Mouse (Mus musculus) layer of hippocampus, adult 2 months (tissue): ENCODE data around the gene Fubp3. TPM values are rescaled to one million over a fixed set of nuclear protein-coding genes. Genes with fewer than 3 reads are reported as not detected.
"Not testable (repeated sequence)": the region's sequence is repeated elsewhere in the genome, so short reads cannot be mapped to it uniquely, and the experiment has no call there.

ENCODE experiments used
- DNase-seq, 2 experiments: peaks; one replicate each; pipeline ENCODE4 v3.0.0; 2022; ENCODE audit warnings: low spot score in 2 of 2
- H3K27ac ChIP-seq: fragments of 200-600 bp; 2 replicates; pipeline ENCODE4 v1.8.1; 2022
- H3K4me3 ChIP-seq: fragments of 200-600 bp; 2 replicates; pipeline ENCODE4 v1.8.1; 2022; ENCODE audit warnings: mild to moderate bottlenecking
- CTCF ChIP-seq: fragments of 200-600 bp; conservative IDR thresholded peaks from 2 replicates; pipeline ENCODE4 v1.8.1; 2022; ENCODE audit warnings: antibody characterized with exemption, mild to moderate bottlenecking, moderate library complexity
- long read RNA-seq, 2 experiments: library from polyadenylated mRNA; stranded (forward); transcript quantifications; one replicate each; pipeline ENCODE4 v2.0.0; 2021; ENCODE audit warnings: borderline mapping rate in 2 of 2
- total RNA-seq, 2 experiments: library from RNA; stranded (reverse); gene quantifications; 2 replicates each; pipeline ENCODE4 v1.2.3; 2021

Gene Fubp3
- 10 to 100 TPM; 41.3 to 42.1 TPM for total RNA-seq
- long read RNA-seq, experiment 1, transcript Fubp3-202 (19 exons, 3,268 nt): major isoform, 7 of 31 reads
- long read RNA-seq, experiment 1, partial matches to known transcripts: 10 of 31 reads
- long read RNA-seq, experiment 1, other reads (novel, unspliced or antisense): 11 of 31 reads
- long read RNA-seq, experiment 2, transcript Fubp3-202 (19 exons, 3,268 nt): major isoform, 7 of 58 reads
- long read RNA-seq, experiment 2, partial matches to known transcripts: 23 of 58 reads
- long read RNA-seq, experiment 2, other reads (novel, unspliced or antisense): 24 of 58 reads

DNA sequence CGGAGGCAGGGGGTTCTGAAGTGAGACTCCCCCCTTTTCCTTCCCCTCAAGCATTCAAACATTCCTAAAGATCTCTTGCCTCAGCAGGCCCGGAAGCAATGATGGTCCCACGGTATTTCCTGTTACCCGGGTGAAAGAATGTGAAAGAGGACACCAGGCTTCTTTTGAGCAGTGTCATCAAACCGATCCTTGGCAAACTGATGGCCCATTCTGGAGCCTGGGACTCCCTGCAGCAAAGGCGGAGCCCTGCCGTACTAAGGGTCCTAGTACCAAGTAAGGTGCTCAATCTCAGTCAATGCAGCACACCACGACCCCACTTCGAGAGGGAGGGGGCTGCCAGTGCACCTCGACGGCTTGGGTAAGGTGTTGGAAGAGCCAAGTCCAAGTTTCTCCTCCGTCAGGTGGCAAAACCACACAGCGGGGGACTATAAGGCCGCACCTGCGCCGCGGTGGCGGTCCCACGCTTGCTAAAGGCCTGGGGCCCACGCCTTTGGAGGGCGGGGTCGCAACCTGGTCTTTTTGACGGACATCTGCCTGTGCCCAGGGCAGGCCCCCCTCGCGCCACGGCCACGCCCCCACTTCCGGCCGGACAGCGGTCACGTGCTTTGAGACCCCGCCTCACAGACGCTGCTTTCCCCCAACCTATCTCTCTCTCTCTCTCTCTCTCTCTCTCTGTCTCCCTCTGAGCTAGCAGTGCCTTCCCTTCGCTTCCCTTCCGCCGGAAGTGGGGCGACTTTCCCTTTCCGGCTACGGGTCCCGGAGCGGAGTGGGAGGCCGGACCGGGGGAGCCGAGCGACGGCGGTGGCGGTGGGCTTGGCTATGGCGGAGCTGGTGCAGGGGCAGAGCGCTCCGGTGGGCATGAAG is at the start of gene Fubp3:
Gene Fubp3, plus strand, starts transcription at position 601 of the 864 bp plus-strand sequence.
- TF ChIP-seq CTCF: no peak
- peak within 1 kb of the TSS; percentile 64 for H3K4me3 ChIP-seq
- peak within 1 kb of the TSS; percentile 94 for H3K27ac ChIP-seq
- DNase-seq: peak; percentile 90 to 91

DNA sequence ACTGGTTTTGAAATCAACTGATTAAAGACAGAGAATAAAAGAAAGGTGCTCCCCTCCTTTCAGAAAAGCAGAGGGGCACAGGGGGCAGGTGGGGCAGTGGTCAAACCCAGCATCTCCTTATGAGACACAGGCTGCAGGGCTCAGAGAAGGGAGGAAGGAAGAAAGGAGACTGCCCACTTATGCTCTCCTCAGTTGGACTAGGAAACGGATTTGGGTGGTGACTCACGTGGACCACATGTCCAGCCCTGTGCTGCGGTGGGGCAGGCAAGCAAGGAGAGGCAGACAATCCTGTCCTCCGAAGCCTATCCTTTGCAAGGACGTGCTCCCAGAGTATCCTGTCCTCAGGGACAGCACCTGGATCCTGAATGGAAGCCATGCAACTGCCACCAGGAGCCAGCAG is 47.8 kb upstream of the Fubp3 start:
- no peak for DNase-seq
- no peak overlapping the region for H3K27ac ChIP-seq
- no peak overlapping the region for H3K4me3 ChIP-seq
- TF ChIP-seq CTCF: no peak

DNA sequence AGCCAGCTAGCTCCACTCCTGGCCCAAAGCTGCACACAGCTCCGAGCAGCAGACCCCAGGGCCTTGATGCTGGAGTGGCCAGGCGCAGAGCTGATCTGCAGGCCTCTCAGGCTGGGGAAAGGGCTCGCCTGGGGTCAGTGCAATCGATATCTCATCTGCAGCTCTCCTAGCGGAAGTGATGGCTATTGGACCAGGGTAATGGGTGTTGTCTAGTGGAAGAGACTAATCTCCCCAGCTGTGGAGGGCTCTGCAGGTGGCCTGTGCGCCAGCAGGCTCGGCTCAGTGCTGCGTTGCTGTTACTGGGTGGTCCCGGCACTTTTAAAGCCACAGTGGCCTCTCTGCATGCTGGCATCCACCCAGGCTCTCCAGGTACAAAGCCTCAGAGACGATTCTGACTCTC is 46.7 kb upstream of the Fubp3 start:
- no peak for TF ChIP-seq CTCF
- H3K27ac ChIP-seq: no peak overlapping the region
- H3K4me3 ChIP-seq: no peak overlapping the region
- no peak for DNase-seq

DNA sequence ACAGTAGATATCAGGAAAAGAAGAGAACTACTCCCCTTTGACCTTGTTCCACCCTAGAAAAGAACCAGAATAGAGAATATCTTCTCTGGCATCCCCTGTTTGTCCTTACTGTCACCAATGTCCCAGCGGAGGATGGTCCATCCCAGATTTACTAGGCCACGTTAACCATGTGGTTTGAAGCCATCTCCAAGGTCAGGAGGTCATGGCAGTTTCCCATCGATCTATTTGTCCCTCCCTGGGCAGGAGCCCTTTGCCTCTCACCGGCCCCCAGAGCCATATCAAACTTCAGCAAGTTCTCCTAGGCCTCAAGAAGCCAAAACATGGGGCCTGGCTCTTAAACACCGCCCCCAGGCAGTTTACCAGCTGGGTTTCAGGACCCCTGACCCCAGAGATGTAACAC is 42.2 kb upstream of the Fubp3 start:
- TF ChIP-seq CTCF: no peak
- H3K27ac ChIP-seq: no peak overlapping the region
- DNase-seq: no peak
- no peak overlapping the region for H3K4me3 ChIP-seq

DNA sequence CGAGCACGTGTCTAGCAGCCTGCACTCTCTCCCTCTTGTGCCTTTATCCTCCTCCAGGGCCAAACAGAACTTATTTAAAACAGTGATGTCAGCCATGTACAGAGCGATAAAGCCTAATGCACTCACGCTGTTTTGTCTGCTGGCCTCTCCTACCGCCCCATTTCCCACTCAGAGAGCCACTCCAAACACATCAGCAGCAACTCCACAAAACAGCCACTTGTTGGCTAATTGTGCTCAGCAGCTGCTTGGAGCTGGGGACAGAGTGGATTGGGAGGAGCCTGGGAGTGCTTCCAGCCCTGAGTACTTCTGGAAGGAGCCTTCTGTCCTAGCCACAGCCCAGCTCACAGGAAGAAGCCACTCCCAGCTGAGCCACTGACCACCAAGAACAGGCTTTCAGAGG is 35.4 kb upstream of the Fubp3 start:
- DNase-seq: no peak
- TF ChIP-seq CTCF: no peak
- no peak overlapping the region for H3K27ac ChIP-seq
- H3K4me3 ChIP-seq: no peak overlapping the region

DNA sequence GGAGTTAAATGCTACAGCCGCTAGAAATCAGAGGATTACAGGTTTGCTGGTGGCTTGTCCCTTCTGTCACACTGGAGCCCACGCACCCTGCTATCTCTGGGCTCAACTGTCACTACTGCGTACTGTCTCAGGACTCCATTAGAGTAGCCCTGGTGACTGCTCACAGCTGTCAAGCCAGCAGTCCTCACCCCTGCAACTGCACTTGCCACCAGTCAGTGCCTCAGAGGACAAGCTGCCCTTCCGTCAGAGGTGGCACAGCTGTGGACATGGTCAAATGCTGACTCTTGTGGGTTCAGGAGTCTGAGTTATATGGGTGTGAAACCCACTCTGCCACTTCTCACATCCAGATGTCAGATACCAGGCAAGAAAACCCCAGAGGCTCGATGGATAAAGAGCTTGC is 33.7 kb upstream of the Fubp3 start:
- TF ChIP-seq CTCF: no peak
- no peak for DNase-seq
- no peak overlapping the region for H3K4me3 ChIP-seq
- no peak overlapping the region for H3K27ac ChIP-seq

DNA sequence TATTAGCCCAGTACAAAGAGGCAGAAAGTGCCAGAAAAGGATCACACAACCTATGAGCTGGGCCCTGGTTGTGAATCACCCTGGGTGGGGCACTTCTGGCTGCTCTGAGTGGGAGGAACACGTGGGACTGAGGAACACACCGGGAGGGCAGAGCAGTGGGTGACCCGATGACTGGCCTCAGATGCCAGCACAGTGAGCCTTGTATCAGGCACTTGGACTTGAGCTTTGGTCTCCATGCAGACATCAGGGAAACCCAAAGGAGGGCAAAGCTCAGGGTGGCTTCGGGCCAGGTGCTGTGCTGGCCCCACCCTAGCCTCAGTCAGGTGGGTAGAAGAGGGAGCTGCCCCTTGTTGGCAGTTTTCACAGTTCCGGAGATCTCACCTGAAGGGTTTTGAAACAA is 30.9 kb upstream of the Fubp3 start:
- Histone ChIP-seq H3K27ac (no peak overlapping the region), H3K4me3 (no peak overlapping the region)
- TF ChIP-seq CTCF: no peak
- DNase-seq: no peak

DNA sequence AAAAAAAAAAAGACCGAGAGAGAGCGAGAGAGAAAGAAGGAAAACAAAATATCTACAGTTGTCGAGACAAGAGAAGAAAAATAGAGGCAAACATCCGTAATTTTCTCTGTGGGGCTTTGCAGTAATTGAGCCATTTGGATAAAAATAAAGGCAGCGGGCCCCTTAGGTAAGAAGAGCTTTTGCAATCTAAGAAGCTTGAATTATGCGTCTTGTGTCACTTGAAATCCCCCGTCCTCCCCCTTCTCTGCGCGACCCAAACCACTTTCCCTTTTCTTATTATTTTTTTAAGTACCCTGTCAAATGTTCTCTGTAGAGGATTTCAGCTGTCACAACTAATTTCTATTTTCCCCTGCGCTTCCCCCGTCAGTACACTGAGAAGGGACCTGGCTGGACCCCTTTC is 24.7 kb upstream of the Fubp3 start:
- Histone ChIP-seq H3K4me3 (no peak overlapping the region), H3K27ac (no peak overlapping the region)
- DNase-seq: no peak
- TF ChIP-seq CTCF: no peak

DNA sequence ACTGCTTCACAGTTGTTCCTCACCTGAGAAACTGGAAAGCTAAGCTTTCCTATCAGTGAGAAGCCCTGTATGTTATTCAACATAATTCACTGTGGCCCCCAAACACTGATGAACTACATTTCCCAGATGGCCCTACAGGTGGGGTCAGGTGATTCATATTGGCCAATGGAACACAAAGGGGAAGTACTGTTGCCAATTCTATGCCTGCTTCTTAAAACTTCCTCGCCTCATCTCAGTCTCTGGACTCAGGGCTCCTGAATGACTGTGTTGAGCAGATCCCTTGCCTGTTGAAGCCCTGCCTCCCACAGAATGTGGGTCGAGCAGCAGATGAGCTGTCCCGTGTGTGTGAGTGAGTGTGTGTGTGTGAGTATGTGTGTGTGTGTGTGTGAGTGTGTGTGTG is 21.9 kb upstream of the Fubp3 start:
- no peak for TF ChIP-seq CTCF
- no peak for DNase-seq
- no peak overlapping the region for H3K4me3 ChIP-seq
- H3K27ac ChIP-seq: no peak overlapping the region

DNA sequence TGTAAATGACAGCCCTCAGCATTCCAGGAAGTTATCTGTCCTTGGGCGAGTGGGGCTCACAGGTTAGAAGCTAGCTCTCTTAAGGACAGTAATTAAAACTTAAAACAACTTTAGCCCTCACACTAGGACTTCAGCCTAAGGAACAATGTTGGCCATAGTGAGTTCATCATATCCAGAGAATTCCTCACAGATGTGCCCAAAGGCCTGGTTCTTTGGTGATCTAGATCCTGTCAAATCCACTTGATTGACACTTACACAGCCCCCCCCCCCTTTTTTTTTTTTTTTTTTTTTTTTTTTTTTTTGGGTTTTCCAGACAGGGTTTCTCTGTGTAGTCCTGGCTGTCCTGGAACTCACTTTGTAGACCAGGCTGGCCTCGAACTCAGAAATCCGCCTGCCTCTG is 21.1 kb upstream of the Fubp3 start:
- not testable (repeated sequence) for H3K27ac ChIP-seq, DNase-seq, H3K4me3 ChIP-seq

DNA sequence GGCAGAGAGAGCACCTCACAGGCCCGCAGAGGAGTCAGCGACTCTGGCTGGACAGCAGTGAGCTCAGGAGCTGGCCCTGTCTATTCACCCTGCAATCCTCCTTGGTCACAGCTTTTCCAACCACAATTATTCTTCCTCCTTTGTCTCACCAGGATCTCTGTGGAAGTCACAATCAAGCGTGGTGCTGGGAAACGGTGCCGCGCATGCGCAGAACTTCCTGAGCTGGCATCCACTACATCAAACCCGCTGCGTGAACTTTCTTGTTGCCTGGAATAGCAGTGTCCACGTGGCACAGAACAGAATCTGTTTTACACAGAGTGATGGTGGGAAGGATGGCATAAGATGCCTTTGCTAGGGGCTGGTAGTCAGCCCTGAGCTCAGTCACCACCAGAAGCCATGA is 20.5 kb upstream of the Fubp3 start:
- no peak overlapping the region for H3K27ac ChIP-seq
- no peak for DNase-seq
- no peak overlapping the region for H3K4me3 ChIP-seq
- no peak for TF ChIP-seq CTCF

DNA sequence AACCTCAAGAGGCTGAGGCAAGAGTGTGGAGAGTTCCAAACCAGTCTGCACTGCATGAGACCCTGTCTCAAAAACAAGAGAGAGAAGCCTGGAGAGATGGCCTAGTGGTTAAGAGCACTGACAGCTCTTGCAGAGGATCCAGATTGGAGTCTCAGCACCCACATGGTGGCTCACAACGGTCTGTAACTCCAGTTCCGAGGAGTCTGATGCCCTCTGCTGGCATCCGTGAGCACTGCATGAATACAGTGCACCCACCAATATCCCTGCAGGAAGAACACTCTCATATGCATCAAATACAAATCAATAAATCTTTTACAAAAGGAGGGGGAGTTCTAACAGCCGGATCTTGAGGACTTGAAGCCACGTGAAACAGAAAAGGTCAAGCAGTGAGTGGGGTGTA is 17.8 kb upstream of the Fubp3 start:
- peak; percentile 49 for TF ChIP-seq CTCF
- no peak for DNase-seq

DNA sequence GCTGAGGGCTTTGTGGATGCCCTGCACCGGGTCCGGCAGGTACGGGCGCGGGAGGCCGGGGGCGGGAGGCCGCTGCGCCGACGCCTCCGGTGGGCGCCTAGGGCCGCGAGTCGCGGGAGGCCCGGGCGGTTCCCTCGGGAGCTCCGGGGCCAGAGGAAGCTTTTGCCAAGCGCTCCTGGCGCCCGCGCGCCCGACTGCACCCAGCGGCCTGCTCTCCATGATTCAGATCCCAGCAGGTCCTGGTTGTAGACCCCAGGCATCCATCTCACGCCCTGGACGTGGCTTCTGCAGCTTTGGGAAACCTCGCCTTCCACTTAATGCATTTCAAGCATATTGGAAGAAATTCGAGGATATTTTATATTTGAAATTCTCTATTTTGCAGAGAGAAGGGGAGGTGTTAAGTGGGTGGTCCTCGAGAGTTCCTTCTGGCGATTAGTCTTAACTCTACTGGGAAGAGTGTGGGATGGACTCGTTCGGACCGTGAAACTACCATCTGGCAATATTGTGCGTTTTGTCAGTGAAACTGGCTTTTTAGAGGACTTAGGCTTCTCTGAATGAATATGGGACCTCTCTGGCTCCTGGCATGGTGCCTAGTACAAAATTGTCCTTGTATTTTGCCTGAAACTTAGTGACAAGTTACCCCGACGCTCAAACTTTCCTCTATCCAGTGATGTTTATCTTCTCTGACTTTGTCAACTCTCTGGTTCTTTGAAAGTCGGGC is 624 bp downstream of the Fubp3 start:
- peak; percentile 10 to 23 for DNase-seq
- TF ChIP-seq CTCF: no peak
- Histone ChIP-seq H3K4me3 (peak overlapping the region; percentile 64), H3K27ac (peak overlapping the region; percentile 94)

More for the DNA sequence above, 17.8 kb upstream of the Fubp3 start:
- no peak overlapping the region for H3K4me3 ChIP-seq
- H3K27ac ChIP-seq: no peak overlapping the region
